12 mouse cellular contexts compared by ENCODE assay signal in genomic region chr11:96929766-96930331, GRCm38 (mm10). TPM values are rescaled to one million over a fixed set of nuclear protein-coding genes. Genes with fewer than 3 reads are reported as not detected.
DNase-seq lines count a peak whose midpoint lies in the region; ATAC-seq and TF ChIP-seq lines count a peak whose summit lies in the region.
"Had no signal": no experiment of that assay in that cellular context is flagged by ENCODE, and none has a peak within 500 bp of the region (broad histone marks: within the 10 kb centered on the region; RNA-seq: fewer than 3 reads in every experiment).

No protein-coding gene starts in this region.

- no peaks in the 10 kb centered on the region for H3K36me3 ChIP-seq in lung, postnatal 0 days (ENCODE audit: insufficient read depth, low read length)
- no peaks in the 10 kb centered on the region for H3K36me3 ChIP-seq in stomach, embryonic 16.5 days (ENCODE audit: control insufficient read depth, insufficient read depth, low read length)

- no peaks in the 10 kb centered on the region for H3K9me3 ChIP-seq in lung, postnatal 0 days (ENCODE audit: low read length)
- H3K9me3 ChIP-seq in stomach, embryonic 16.5 days (replicated peaks; ENCODE audit: control insufficient read depth, low read length): no peaks in the 10 kb centered on the region

- peak overlapping the region; percentile 43 for H3K9ac ChIP-seq in lung, postnatal 0 days (replicated peaks; ENCODE audit: low read depth)
- H3K9ac ChIP-seq in stomach, embryonic 16.5 days (ENCODE audit: low read length): peak overlapping the region; percentile 67

- no peak for TF ChIP-seq EP300 in lung, postnatal 0 days (IDR thresholded peaks at IDR 0.05)

- intact Hi-C loops in left cerebral cortex, postnatal 10 days (cut with DNase I): no loop called here

- peaks cover 5% of the 10 kb centered on the region; the same call in 1 of the 2 replicates for H3K4me1 ChIP-seq in lung, postnatal 0 days (ENCODE audit: insufficient read depth, low read depth, low read length)
- H3K4me1 ChIP-seq in stomach, embryonic 16.5 days (ENCODE audit: control insufficient read depth, insufficient read depth, low read length): peaks cover 15% of the 10 kb centered on the region; the same call in 1 of the 2 replicates

- peak overlapping the region; percentile 43 for H3K4me3 ChIP-seq in lung, postnatal 0 days (ENCODE audit: low read depth, low read length)
- peak overlapping the region; percentile 47 for H3K4me3 ChIP-seq in stomach, embryonic 16.5 days (replicated peaks; ENCODE audit: low read length)

- 49% methylated on average over 9 of the region's 9 CpGs for whole genome bisulfite sequencing in lung, postnatal 0 days
- WGBS in stomach, embryonic 16.5 days: 40% methylated on average over 9 of the region's 9 CpGs

- DNase-seq in lung, postnatal 0 days (ENCODE audit: low spot score): peak; percentile 32
- DNase-seq in lung, postnatal 10 days: no peak
- DNase-seq in kidney, adult 8-10 months: peak; percentile 81 to 88
- DNase-seq in liver: peak; percentile 76
- no peak for DNase-seq in urinary bladder, postnatal 25 days (ENCODE audit: low spot score)
- DNase-seq in cerebellum, adult 9-11 months: no peak
- no peak for DNase-seq in left cerebral cortex, postnatal 10 days (ENCODE audit: extremely low spot score in 1 of 2, low spot score in 2 of 2)
- DNase-seq: cerebellum, adult 9-10 months had no signal

- peak; percentile 11 for ATAC-seq in lung, postnatal 0 days
- no peak for ATAC-seq in stomach, embryonic 16.5 days (ENCODE audit: insufficient read depth, low FRiP score)

- no peaks in the 10 kb centered on the region for H3K27me3 ChIP-seq in lung, postnatal 0 days (replicated peaks; ENCODE audit: insufficient read depth, low read length)
- H3K27me3 ChIP-seq in stomach, embryonic 16.5 days (ENCODE audit: control insufficient read depth, insufficient read depth, low read length): no peaks in the 10 kb centered on the region

- peak overlapping the region; percentile 56 for H3K4me2 ChIP-seq in lung, postnatal 0 days (replicated peaks; ENCODE audit: low read depth, low read length)
- H3K4me2 ChIP-seq in stomach, embryonic 16.5 days (ENCODE audit: low read depth, low read length): peak overlapping the region; percentile 51

- H3K27ac ChIP-seq in lung, postnatal 0 days (ENCODE audit: low read length): peak overlapping the region; percentile 92
- H3K27ac ChIP-seq in stomach, embryonic 16.5 days (ENCODE audit: low read length): peak overlapping the region; percentile 97
- H3K27ac ChIP-seq: macrophage had no signal

- TF ChIP-seq CTCF in lung, postnatal 0 days (IDR thresholded peaks at IDR 0.05): no peak

RNA-seq across cellular contexts. Expression of gene Prr15l, which starts 1.9 kb away (rescaled TPM):
- polyA plus RNA-seq in lung, postnatal 0 days (2015; fragmentation: Nextera tagmentation; extraction: Ambion mirVana): 126 and 127 TPM in 2 replicates
- 70.8 and 81.7 TPM in 2 replicates for polyA plus RNA-seq in stomach, embryonic 16.5 days (2015; fragmentation: Nextera tagmentation; extraction: Ambion mirVana)
- not detected for total RNA-seq in left cerebral cortex, postnatal 10 days (2021)
- total RNA-seq: gastrocnemius, adult 8-10 months; left cerebral cortex, adult 18-20 months had no signal
- polyA plus RNA-seq: macrophage had no signal

RNA-seq across cellular contexts. Expression of gene Cdk5rap3, which starts 13.6 kb away (rescaled TPM):
- polyA plus RNA-seq in lung, postnatal 0 days (2015; fragmentation: Nextera tagmentation; extraction: Ambion mirVana): 46.4 and 48.0 TPM in 2 replicates
- 68.7 and 75.0 TPM in 2 replicates for polyA plus RNA-seq in stomach, embryonic 16.5 days (2015; fragmentation: Nextera tagmentation; extraction: Ambion mirVana)
- 10 to 100 TPM; 50.5 to 52.5 TPM for total RNA-seq in left cerebral cortex, postnatal 10 days (2021)

RNA-seq across cellular contexts. Expression of gene Pnpo, which starts 13.9 kb away (rescaled TPM):
- polyA plus RNA-seq in lung, postnatal 0 days (2015; fragmentation: Nextera tagmentation; extraction: Ambion mirVana): 28.7 and 30.0 TPM in 2 replicates
- 70.7 and 76.8 TPM in 2 replicates for polyA plus RNA-seq in stomach, embryonic 16.5 days (2015; fragmentation: Nextera tagmentation; extraction: Ambion mirVana)
- total RNA-seq in left cerebral cortex, postnatal 10 days (2021): 10 to 100 TPM; 30.9 to 32.6 TPM

RNA-seq across cellular contexts. Expression of gene Sp2, which starts 52.9 kb away (rescaled TPM):
- 9.1 and 10.6 TPM in 2 replicates for polyA plus RNA-seq in lung, postnatal 0 days (2015; fragmentation: Nextera tagmentation; extraction: Ambion mirVana)
- 13.4 and 14.6 TPM in 2 replicates for polyA plus RNA-seq in stomach, embryonic 16.5 days (2015; fragmentation: Nextera tagmentation; extraction: Ambion mirVana)
- 10 to 100 TPM in 1 of 2 experiments, 1 to 10 TPM in 1; 9.9 to 10.7 TPM for total RNA-seq in left cerebral cortex, postnatal 10 days (2021)

Comparison
In these comparisons a context has a peak if more than half of its experiments do, and no peak if none do; other contexts are left out.
1. DNase-seq: peak in lung, postnatal 0 days (single experiment), kidney, adult 8-10 months (2 of 2) and liver (single experiment); none in lung, postnatal 10 days (single experiment), urinary bladder, postnatal 25 days (single experiment), cerebellum, adult 9-11 months (single experiment) and left cerebral cortex, postnatal 10 days (0 of 2).